Mouse (Mus musculus) kidney, postnatal 4 days (tissue): ENCODE results near the gene Polrmt.
A peak's percentile ranks its signal among the peaks of the same experiment; 100 is the strongest.

Experiments used
- DNase-seq, 2 experiments: peaks; one replicate each; pipeline ENCODE4 v3.0.0; 2021; ENCODE audit warnings: mixed read lengths in 2 of 2

Polrmt gene

DNA sequence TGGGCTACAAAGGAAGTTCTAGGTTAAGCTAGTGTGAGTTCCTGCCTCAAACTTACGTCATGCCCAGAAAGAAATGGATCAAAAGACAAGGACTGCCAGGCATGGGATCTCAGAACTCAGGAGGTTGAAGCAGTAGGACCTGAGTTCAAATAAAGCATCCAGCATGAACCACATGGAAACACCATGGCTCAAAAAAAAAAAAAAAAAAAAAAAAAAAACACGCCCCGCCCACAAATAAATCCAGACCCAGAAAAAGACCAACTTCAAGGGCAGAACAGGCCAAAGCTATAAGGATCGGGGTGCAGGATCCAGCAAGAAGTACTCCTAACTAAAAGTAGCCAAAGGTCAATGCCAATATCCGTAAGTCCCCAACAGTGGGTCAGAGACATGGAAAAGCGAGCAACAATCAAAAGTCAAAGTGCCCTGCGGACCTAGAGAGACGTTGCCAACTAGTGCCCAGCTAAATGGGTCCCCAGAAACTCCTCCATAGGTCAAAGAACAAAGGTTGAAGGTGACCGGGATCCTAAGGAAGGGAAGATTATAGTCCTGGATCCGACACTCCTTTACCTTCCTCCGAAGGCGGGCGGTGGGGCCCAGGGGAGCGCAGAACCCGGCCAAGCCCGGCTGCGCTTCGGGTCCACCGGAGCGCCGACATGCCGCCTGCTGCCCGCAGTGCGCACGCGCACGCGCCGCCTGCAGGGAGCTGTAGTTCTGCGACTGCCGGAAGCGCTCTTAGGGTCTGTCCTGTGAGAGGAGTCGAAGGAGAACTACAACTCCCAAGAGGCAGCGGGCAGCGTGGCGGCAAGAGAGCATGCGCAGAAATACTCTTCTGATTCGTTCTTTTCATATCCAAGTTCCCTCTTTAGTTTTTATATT, at the start of gene Polrmt:
Polrmt (minus strand) TSS at position 684 of the 876 bp plus-strand sequence.
- peak; percentile 95 to 98 for DNase-seq

DNA sequence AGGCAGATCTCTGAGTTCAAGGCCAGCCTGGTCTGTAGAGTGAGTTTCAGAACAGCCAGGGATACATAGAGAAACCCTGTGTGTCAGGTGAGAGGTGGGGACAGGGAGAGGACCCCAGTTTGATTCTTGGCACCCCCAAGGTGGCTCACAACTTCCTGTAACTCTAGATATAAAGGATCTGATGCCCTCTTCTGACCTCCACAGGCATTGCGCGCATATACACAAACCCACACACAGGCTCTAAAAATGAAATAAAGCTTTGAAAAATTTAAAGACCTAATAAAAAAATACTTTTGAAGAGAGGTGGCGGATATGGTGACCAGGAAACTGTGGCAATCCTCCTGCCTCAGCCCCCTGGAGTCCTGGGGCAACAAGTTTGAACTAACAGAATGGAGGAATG, 49.5 kb upstream of the Polrmt start:
- DNase-seq: no peak

DNA sequence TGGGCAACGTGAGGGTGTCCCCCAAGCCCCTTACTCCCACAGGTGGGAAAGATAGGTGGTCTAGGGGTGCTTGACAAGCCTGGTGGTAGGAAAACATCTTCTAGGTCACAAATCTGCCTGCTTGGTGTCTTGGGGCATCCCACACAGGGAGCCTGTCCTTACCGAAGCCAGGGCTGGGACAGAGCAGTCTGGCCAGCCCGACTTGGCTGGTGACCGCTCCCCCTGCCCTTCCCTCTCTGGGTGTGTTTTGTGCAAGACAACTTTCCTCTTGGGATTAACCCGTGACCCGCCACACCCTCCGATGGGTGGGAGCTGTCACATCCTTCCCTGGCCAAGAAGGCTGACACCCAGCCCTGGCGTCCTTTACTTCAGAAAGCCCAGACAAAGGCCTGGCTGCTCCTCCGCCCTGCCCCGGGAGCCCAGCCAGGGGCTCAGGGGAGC, 48.1 kb upstream of the Polrmt start:
- peak; percentile 76 to 86 for DNase-seq

DNA sequence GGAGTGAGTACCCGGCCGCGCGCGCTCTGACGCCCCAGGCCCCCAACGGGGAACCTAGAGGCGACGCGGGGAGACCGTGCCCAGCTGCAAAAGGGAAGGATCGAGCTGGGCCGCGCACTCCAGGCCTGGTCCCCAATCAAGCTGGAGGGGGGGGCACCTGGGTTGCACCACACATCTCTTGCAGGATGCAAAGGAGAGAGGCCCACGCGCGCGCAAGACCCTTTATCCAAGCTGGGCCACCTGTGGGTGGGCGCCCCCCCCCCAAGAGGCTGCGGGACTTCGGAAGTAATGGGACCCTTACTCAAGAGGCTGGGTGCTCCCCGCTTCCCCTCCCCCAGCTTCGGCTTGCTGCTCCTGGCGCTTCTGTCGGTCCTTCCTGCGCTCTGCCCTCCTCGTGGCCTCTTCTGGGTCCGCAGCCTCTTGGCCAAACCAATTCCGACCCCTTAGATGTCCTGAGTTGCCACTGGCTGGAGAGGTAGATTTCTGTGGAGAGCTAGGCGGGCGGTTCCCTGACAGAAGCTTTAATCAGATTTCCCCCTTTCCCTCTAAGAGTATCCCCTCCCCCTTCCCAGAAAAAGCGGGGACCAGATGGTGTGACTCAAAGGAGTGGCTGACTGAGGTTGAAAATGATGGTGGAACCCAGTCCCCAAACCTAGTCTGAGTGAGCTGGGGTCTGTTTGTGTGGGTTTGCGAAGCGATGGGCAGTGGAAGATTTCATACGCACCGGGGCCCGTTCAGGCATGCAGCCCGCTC, 47.5 kb upstream of the Polrmt start:
- peak in 1 of 2 experiments; percentile 67 for DNase-seq

DNA sequence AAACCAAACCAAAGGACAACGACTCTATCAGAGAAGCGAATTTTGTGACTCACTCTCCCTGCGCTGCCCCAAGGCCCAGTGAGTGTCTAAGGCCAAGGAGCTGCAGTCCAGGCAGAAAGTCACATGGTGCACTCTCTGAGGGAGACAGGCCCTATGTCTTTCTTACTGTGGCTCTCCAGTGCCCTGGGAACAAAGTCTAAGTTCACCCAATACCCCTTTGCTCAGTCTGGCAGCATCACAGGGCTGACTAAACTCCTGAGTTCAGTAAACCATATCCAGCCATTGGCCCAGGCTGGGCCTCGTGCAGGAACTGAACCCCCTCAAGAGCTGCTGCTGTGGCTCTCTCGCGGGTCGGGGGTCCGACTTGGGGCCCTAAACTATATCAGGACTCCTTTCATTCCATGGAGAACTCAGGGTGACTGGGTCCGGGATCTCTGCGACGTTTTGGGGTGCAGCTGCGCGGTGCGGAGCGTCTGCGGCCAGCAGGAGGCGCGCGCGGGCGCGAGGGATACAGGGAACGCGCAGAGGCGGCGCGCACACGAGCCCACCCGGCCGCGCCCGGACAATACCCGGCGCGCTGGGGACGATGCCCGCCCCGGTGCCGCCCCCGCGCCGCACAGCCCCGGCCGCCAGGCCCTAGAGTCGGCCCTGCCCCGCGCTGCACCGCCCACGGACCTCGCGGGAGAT, 46.8 kb upstream of the Polrmt start, which contains the start of gene Palm:
Palm (plus strand) TSS at position 522 of the 687 bp plus-strand sequence.
- peak; percentile 90 to 92 for DNase-seq

DNA sequence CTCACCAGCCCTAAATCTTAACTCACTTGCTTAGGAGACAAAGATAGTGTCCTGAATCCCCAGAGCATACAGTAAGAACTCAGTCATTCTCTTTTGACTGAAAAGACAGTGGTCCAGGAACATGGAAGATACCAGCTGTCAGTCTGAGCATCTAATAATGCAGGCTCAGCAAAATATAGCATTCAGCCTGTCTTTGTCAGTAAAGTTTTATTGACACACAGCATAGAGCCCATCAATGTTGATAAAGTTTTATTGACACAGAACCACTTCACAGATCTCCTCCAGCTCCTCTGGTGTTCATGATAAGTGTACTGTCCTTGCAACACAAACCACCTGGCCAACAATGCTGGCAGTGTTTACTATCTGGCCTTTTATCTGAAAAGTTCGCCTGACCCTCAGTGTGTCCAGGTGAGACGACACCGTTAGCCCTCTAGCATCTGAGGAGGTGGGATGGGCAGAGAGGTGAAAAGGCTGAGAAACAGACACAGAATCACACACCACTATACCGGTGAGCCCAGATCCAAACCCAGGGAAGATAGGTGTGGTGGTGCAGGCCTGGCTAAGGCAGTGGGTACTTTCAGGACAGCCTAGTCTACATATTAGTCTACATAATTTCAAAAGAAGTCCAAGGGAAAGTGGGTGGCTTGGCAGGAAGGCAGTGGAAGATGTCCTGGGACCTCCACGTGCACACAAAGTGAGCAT, 46.1 kb upstream of the Polrmt start:
- DNase-seq: no peak

DNA sequence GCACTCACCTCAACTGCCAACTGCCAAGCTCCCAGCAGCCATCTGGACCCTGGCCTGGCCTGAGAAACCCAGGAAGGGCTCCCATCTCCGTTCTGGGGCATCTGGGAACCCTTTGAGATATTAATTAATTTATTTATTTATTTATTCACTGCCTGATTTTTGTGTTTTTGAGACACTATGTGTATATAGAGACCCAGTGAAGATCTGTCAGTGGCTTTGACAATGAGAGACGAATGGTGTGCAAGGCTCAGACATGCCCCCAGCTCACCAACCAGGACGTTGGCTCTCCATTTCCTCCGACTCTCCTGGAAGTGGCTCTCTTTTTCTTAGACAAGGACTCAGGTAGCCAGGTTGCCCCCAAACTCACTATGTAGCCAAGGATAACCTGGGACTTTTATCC, 44.5 kb upstream of the Polrmt start, which contains the start of gene Prss57:
Prss57 (minus strand) TSS at position 101 of the 400 bp plus-strand sequence.
- DNase-seq: no peak

DNA sequence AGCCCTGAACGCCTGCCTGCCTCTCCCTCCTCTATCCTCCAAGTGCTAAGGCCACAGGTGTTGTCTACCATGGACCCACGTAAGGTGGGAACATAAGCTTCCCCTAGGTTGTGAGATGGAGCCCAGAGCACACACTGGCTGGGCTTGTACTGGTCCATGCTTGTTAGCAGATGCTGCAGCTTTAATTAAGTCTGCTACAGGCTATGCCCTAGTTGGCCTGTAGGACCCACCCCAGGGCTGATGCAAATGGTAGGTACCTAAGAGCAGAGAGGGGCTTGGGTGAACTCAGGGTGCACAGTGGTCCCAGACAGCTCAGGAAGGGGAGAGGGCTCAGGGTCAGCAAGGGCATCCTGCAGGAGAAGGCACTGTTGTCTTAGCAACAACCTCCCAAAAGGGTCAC, 43.2 kb upstream of the Polrmt start:
- no peak for DNase-seq

DNA sequence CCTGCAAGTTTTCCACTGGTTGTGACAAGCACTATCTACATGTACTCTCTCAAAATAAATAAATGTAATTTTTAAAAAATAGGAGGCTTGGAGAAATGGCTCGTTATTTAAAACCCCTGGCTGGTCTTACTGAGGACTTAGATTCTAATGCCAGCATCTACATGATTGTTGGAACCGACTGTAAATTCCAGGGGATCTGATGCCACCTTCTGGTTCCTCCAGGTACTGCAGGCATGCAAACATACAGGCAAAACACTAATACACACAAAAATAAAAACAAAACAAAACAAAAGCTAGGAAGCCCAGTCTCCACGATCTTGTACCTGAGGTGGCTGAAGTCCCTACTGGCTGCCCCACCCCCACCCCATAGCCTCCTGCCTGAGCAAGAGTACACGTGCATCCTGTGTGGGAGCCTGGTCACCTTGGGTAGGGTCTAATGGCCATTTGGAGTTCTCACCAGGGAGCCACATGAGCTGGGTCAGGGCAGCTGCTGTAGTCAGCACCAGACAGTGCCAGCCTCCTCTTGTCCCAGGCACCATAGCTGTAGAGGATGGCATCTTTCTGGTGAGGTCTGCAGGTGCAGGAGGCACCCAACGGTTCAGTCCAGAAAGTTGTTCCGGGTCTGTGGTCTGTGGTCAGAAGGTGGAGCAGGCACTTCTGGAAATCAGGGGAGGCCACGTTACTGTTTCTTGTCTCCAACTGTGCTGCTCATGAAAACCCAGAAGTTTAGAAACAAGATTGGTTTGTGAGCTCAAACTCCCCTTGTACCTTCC, 42.2 kb upstream of the Polrmt start:
- DNase-seq: peak; percentile 90 to 92

DNA sequence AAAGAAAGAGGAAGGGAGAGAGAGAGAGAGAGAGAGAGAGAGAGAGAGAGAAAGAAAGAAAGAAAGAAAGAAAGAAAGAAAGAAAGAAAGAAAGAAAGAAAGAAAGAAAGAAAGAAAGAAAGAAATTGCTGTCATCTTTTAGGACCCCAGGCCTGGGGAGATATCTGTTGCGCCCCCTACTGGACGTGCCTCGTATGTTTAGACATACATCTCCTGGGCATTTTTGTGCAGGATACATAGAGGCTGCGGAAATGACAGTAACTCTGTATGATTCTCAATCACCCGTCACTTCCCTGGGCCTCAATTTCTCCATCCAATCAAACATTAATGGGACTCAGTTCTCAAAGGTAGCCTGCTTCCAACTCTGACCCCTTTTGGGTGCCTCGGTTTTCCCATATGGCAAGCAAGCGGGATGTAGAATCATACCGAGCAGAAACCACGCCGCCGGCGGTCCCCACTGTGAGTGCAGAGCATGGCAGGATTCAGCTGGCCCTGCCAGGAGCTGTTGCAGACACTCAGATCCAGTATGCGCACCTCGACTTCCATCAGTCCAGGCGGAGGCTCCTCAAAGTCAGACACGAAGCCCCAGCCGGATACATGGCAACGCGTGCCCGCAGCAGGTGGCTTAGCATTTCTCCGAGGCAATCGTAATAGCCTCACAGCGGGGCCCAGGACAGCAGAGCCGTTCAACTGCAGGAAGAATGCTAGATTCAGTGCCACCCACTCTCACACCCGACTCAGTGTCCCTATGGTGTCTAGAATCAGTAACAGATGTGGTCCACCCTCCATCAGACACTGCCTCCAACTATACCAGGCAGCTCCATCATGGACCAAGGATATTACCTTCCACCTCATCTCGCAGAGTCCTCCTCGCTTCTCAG, 37.8 kb upstream of the Polrmt start:
- peak; percentile 73 to 78 for DNase-seq

DNA sequence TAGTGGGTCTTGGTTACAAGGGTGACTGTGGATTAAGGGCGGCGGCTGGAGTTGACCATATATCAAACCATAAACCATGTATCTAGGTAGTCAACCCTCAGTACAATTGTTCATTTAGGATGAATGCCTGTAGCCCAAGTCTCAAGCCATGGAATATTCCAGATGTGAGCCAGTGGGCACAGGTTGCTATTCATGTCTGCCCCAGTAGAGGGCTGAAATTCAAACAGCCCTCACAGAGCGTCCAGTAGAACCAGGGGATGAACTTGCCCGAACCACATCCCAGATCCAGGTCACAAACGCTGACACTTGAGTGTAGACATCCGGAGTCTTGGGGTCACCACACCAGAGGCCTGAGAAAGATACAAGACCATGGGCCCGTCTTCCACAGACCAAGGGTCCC, 36.7 kb upstream of the Polrmt start:
- peak; percentile 58 to 65 for DNase-seq

DNA sequence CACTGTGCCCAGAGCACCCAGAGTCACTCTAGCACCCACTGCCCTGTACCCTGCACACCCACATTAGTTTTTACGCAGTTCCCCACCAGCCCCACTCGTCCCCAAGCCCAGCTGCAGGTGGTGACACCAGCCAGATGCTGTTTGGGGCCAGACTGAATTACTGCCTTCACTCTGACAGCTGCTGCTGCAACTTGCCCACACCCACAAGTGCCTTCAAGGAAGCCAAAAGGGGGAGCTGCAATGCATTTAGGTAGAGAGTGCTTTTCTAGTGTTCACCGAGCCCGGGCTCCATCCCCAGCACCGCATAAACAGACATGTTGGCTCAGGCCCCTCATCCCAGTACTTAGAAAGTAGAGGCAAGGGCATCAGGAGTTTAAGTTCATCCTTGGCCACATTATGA, 35.6 kb upstream of the Polrmt start:
- no peak for DNase-seq

DNA sequence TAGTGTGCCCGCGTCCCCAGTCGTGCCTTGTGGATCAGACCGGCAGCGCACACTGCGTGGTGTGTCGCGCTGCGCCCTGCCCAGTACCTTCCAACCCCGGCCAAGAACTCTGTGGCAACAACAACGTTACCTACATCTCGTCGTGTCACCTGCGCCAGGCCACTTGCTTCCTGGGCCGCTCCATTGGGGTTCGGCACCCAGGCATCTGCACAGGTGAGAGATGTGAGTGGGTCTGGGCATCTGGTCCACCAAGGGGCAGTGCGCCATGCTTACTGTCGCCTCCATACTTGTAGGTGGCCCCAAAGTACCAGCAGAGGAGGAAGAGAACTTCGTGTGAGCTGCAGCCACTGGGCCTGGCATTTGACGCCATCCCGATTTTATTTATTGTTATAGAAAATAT, 34.8 kb upstream of the Polrmt start:
- no peak for DNase-seq

DNA sequence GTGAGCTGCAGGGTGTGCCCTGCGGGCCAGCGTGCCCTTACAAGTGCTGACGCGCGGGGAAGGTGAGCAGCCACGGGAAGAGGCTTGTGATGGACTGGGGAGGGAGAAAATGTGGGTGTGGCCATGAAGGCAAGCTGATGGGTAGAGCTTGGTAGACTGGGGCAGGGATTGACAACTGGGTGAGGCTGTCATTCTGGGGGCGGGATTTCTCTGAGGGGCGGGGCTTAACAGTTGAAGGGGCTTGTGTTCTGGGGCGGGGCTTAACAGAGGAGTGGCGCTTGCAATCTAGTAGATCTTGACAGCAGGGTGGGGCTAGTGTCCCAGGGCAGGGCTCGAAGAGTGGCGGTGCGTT, 34.3 kb upstream of the Polrmt start:
- peak; percentile 85 to 89 for DNase-seq

DNA sequence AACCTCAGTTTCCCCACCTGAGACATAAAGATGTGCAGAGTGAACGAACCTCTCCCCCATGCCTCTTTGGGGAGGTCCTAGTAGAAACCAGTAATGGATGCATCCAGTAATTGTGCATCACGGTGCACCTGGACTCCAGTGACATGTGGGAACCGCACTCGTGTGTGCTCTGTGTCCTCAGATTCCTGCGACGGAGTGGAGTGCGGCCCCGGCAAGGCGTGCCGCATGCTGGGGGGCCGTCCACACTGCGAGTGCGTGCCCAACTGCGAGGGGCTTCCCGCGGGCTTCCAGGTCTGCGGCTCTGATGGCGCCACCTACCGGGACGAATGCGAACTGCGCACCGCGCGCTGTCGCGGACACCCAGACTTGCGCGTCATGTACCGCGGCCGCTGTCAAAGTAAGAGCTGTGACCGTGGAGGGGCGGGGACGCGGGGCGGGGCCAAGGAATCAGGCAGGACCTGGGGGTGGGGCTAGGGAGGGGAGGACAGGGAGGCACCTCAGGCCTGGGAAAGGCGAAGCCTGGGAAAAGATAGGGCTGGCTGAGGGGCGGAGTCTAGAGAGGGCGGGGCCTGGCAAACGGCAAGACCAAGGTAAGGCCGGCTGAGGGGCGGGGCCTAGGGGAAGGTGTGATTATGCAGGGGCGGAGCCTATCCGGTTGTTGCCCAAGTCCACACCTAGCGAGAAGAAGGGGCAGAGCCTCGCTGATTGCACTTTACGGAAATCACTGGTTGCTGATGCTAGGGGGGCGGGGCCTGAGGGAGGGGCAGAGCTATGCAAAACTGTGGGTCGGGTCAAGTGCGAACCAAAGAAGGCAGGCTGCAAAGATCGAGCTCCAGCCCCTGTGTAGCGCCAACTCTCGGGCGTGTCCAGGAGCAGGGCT, 33.6 kb upstream of the Polrmt start:
- peak; percentile 99 for DNase-seq

DNA sequence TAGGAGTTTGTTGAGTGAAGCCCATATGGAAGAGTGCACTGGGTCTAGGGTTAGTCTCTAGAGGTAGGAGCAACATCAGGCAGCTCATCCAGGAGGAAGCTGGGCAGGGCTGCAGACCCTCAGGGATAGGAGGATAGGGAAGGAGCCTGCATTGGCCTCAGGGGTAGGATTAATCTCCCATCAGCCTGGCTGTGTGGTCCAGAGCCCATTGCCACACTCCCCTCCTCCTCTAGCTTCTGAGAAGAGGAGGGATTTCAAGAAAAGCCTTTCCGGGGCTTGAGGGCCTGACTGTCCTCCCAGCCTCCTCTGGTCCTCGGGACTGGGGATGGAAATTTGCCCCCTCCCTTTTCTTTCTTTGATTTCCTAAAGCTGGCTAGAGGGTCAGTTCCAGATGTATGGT, 32.8 kb upstream of the Polrmt start:
- DNase-seq: no peak

DNA sequence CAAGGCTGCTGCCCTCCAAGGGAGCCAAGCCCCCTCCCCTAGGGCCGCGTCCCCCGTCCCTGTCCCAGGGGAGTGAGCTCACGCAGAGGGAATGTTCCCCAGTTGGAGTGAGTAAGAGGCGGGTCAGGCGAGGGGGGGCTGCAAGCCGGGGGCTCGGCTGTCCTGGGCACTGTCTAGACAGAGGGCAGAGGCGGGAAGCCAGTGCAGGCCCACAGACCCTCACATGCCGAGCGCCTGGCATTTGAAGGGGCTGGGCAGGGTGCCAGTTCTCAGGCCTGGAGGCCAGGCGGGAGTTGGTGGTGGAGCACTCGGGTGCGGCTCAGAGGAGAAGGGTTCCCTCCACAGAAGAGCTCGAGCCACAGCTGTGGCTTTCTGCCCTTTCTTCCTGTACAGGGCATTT, 31.6 kb upstream of the Polrmt start:
- DNase-seq: peak; percentile 78 to 84

DNA sequence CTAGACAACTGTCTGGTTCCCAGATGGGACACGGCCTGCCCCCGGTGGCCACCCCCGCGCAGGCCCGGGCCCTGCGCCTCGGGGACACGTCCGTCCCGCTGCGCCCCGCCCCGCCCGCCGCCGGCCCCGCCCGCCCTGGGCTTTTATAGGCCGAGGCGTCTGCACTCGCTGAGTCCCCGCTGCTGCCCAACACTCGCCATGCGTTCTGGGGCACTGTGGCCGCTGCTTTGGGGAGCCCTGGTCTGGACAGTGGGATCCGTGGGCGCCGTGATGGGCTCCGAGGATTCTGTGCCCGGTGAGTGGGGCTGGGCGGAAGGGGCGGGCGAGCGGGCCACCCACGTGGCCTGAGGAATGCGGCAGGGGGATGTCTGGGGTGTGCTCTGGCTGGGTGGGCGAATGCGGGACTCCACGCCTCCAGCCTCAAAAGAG, 30.7 kb upstream of the Polrmt start, which contains the start of gene Fstl3:
Fstl3 (plus strand) TSS at position 170 of the 429 bp plus-strand sequence.
- peak; percentile 65 to 74 for DNase-seq

DNA sequence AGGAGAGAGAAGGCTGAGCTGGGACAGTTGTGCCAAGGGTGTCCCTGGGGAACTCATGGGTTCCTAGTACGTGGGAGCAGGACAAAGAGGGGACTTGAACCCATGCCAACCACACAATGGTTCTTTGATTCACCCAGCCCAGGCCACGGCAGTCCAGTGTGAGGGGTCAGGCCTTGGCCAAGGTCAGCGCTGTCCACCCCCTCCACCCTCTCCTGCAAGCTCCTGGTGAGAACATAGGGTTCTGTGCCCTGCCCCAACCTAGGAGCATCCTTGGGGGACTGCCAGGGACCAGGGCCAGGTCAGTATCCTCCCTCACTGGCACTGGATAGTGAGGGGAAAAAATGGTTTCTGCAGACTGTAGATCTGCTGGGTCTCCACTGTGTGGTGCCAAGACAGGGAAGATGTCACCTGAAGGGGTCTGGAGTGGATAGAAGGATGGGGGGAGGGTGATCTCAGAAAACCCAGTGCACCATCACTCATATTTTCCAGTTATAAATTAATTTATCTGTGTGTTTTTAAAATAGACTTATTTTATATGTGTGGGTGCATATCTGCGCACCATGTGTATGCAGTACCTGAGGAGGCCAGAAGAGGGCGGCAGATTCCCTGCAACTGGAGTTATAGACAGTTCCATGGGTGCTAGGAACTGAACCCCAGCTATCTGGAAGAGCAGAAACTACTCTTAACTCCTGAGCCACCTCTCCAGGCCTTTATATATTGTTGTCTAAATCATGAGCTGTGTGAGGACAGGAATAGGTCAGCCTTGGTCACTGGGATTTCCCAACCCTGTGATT, 28.3 kb upstream of the Polrmt start:
- DNase-seq: no peak
